Mouse (Mus musculus): ENCODE data around the gene Meltf. TPM values are rescaled to one million over a fixed set of nuclear protein-coding genes. Genes with fewer than 3 reads are reported as not detected.

Meltf gene
- polyA plus RNA-seq, 1 experiment from 2014 or later = 0.10 TPM

- no peak for ATAC-seq (ENCODE audit: low FRiP score)
- Histone ChIP-seq H3K4me3 (ENCODE audit: low read depth, low read length) (no peak overlapping the region), H3K9me3 (ENCODE audit: control insufficient read depth, low read length) (no peaks in the 10 kb centered on the region), H3K27me3 (ENCODE audit: control insufficient read depth, insufficient read depth, low read length) (no peaks in the 10 kb centered on the region), H3K36me3 (ENCODE audit: control insufficient read depth, insufficient read depth, low read length) (no peaks in the 10 kb centered on the region), H3K4me2 (no peak overlapping the region), H3K4me1 (ENCODE audit: control insufficient read depth, insufficient read depth, low read length) (no peaks in the 10 kb centered on the region), H3K9ac (ENCODE audit: low read length) (no peak overlapping the region), H3K27ac (ENCODE audit: low read depth, low read length) (no peak overlapping the region)
- 81% methylated on average over 6 of the region's 6 CpGs for WGBS
- peak; percentile 71 for DNase-seq (ENCODE audit: low spot score, missing footprints)
Observed at GRCm38 (mm10) chr16:31926091-31926490, 47.5 kb downstream of the Meltf start.

DNA sequence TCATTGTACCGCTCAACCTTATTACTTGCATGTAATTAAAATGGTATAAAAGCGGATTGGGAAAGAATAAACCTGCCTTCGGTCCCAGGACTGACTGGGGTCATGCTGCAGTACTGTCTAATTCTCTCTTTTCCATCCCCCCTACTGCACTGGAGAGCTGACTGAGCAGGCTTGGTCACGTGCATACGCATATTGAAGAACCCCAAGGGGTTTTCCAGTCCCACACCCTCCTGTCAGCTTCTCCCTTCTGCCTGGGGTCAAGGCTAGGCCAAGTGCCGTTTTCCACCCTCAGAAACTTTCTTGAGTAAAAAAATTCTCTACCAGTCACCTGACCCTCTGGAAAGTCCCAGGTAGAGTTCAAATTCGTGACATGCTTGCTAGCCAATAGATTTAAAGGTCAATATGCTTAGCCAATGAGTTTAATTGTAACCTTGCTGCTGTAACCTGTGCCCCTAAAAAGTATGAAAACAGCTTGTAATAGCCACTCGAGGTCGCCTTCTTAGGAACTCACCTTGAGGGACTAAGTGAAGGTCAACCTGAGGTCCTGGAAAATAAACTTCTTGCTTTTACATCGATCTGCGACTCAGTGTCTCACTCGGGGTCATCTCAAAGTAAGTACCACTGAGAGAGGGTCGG lies 48.1 kb downstream of the Meltf start:
- DNase-seq (ENCODE audit: low spot score, missing footprints) (peak; percentile 62), ATAC-seq (ENCODE audit: low FRiP score) (no peak)
- Histone ChIP-seq H3K27ac (ENCODE audit: low read depth, low read length) (no peak overlapping the region), H3K4me1 (ENCODE audit: control insufficient read depth, insufficient read depth, low read length) (no peaks in the 10 kb centered on the region; the same call in 1 of the 2 replicates), H3K9me3 (ENCODE audit: control insufficient read depth, low read length) (no peaks in the 10 kb centered on the region), H3K9ac (ENCODE audit: low read length) (no peak overlapping the region), H3K4me3 (ENCODE audit: low read depth, low read length) (no peak overlapping the region), H3K27me3 (ENCODE audit: control insufficient read depth, insufficient read depth, low read length) (no peaks in the 10 kb centered on the region), H3K36me3 (ENCODE audit: control insufficient read depth, insufficient read depth, low read length) (no peaks in the 10 kb centered on the region), H3K4me2 (no peak overlapping the region)
- 86% methylated on average over 13 of the region's 13 CpGs for WGBS

DNA sequence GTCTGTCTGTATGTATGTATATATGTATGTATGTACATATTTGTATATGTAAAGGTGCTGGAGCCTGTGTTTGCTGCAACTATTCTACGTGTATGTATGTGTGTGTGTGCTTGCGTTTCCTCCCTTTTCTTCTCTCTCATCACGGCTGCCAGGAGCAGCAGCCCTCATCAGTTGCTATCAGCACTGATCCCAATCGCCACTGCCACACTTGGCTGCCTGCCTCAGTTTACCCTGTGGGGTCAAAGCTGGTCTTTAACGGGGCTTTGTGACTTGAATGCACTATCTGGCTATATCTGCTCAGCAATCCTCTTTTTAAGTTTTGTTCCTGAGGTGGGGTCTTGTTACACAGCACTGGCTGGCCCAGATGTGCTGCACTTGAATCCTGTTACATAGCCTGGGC lies 48.8 kb downstream of the Meltf start:
- no peak overlapping the region for H3K27ac ChIP-seq (ENCODE audit: low read depth, low read length)
- H3K27me3 ChIP-seq (ENCODE audit: control insufficient read depth, insufficient read depth, low read length) = no peaks in the 10 kb centered on the region
- H3K4me1 ChIP-seq (ENCODE audit: control insufficient read depth, insufficient read depth, low read length) = no peaks in the 10 kb centered on the region; the same call in none of the 2 replicates
- no peak for ATAC-seq (ENCODE audit: low FRiP score)
- no peak overlapping the region for H3K9ac ChIP-seq (ENCODE audit: low read length)
- H3K4me2 ChIP-seq = no peak overlapping the region
- 88% methylated on average over 5 of the region's 5 CpGs for whole genome bisulfite sequencing
- no peaks in the 10 kb centered on the region for H3K9me3 ChIP-seq (ENCODE audit: control insufficient read depth, low read length)
- DNase-seq (ENCODE audit: low spot score, missing footprints) = no peak
- no peaks in the 10 kb centered on the region for H3K36me3 ChIP-seq (ENCODE audit: control insufficient read depth, insufficient read depth, low read length)
- H3K4me3 ChIP-seq (ENCODE audit: low read depth, low read length) = no peak overlapping the region

GRCm38 (mm10) chr16:31931330-31931729 lies 52.7 kb downstream of the Meltf start:
- Histone ChIP-seq H3K9ac (ENCODE audit: low read length) (no peak overlapping the region), H3K27ac (ENCODE audit: low read depth, low read length) (no peak overlapping the region), H3K9me3 (ENCODE audit: control insufficient read depth, low read length) (no peaks in the 10 kb centered on the region), H3K36me3 (ENCODE audit: control insufficient read depth, insufficient read depth, low read length) (no peaks in the 10 kb centered on the region), H3K27me3 (ENCODE audit: control insufficient read depth, insufficient read depth, low read length) (peaks cover 25% of the 10 kb centered on the region), H3K4me2 (no peak overlapping the region), H3K4me3 (ENCODE audit: low read depth, low read length) (no peak overlapping the region), H3K4me1 (ENCODE audit: control insufficient read depth, insufficient read depth, low read length) (peaks cover 17% of the 10 kb centered on the region)
- ATAC-seq (ENCODE audit: low FRiP score) (no peak), DNase-seq (ENCODE audit: low spot score, missing footprints) (peak; percentile 79)
- WGBS = 55% methylated on average over 17 of the region's 17 CpGs

- Histone ChIP-seq H3K9me3 (ENCODE audit: control insufficient read depth, low read length) (no peaks in the 10 kb centered on the region), H3K27me3 (ENCODE audit: control insufficient read depth, insufficient read depth, low read length) (peaks cover 25% of the 10 kb centered on the region), H3K4me2 (no peak overlapping the region), H3K36me3 (ENCODE audit: control insufficient read depth, insufficient read depth, low read length) (no peaks in the 10 kb centered on the region), H3K4me1 (ENCODE audit: control insufficient read depth, insufficient read depth, low read length) (peaks cover 17% of the 10 kb centered on the region), H3K27ac (ENCODE audit: low read depth, low read length) (no peak overlapping the region), H3K4me3 (ENCODE audit: low read depth, low read length) (no peak overlapping the region), H3K9ac (ENCODE audit: low read length) (peak overlapping the region; percentile 20; the same call in 1 of the 2 replicates)
- ATAC-seq (ENCODE audit: low FRiP score) (0 out of 2 replicates have a peak, but pooled peaks have one; percentile 3), DNase-seq (ENCODE audit: low spot score, missing footprints) (peak; percentile 80)
- 42% methylated on average over 5 of the region's 5 CpGs for WGBS
Observed at GRCm38 (mm10) chr16:31932255-31932654, 53.6 kb downstream of the Meltf start.

DNA sequence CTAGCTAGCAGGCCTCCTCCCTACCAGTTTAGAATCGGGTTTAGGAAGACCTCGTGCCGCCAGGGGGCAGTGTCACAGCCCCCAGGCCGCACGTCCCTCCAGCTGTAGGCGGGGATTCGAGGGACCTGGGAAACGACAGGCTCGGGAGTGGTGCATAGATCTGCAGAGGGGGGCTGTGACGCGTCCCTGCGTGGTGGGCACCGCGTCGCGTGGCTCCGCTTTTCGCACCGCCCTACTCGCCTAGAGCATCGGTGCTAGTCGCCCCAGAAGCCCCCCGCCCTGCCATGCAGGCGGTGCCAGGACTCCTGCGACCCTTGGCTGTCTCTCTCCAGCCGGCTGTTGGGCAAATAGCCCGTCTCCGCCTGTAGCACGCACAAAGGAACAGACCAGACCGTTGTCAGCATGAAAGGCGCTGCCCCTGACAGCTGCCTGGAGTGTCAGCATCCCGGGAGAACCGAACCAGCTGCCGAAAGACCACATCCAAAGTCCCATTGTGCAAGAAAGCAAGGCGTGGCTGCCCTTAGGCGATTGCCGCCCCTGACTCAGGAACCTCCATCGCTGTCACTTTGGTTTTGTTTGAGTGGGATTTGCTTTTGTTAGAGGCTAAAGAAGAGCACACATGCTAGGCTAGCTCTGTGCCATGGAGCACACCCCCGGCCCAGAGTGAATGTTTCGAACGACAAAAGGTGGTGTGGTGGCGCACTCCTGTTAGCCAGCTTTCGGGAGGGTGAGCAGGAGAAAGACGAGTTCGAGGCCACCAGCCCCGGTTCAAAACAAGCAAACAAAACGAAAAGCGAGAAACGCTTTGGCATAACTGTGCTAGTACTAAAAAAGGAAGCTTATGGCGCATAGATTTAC lies 54.5 kb downstream of the Meltf start:
- H3K4me2 ChIP-seq = peak overlapping the region; percentile 81
- H3K4me3 ChIP-seq (ENCODE audit: low read depth, low read length) = peak overlapping the region; percentile 37
- peak overlapping the region; percentile 88 for H3K27ac ChIP-seq (ENCODE audit: low read depth, low read length)
- DNase-seq (ENCODE audit: low spot score, missing footprints) (peak; percentile 100), ATAC-seq (ENCODE audit: low FRiP score) (peak; percentile 93)
- peak overlapping the region; percentile 70 for H3K9ac ChIP-seq (ENCODE audit: low read length)
- peaks cover 17% of the 10 kb centered on the region for H3K4me1 ChIP-seq (ENCODE audit: control insufficient read depth, insufficient read depth, low read length)
- no peaks in the 10 kb centered on the region for H3K9me3 ChIP-seq (ENCODE audit: control insufficient read depth, low read length)
- H3K36me3 ChIP-seq (ENCODE audit: control insufficient read depth, insufficient read depth, low read length) = no peaks in the 10 kb centered on the region
- peaks cover 25% of the 10 kb centered on the region for H3K27me3 ChIP-seq (ENCODE audit: control insufficient read depth, insufficient read depth, low read length)
- WGBS = under 1% methylated on average over 46 of the region's 50 CpGs

DNA sequence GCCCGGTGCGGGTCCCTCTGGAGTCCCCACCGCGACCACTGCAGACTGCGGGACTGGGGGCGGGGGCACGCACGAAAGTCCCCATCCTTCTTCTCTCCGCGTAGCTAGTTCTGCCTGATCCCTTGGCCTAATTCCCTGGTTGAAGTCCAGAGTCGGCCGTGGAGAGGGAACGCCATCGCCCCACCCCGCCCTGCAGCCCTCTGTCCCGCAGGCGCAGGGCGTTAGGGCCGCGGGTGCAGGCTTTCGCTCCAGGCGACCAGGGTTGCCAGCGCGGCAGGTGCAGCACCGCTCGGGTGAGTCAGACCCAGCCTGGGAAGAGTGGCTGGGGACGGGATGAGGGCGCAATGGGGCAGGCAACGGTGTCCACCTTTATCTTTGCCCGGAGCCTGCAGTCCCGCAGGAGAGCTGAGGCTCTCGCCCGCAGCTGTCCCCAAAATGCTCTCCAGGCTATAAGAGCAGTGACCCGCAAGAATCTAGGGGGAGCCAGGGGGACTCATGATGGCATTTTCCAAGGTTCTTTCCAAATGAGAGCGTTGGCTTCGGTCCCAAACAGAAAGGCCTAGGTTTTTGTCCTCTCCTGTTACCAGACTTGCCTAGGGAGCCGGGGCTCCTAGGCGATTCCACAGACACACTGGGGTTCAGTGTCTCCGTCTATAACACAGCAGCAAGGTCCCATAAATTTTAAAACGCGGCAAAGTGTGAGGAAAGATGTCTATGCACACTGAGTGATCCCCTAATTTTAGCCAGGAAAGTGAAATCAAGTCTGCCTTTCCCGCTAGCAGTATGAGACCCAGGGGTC lies 55.3 kb downstream of the Meltf start, which contains the start of gene Pigz:
Gene Pigz (plus strand): TSS at position 101 of the 799 bp plus-strand sequence.
- DNase-seq (ENCODE audit: low spot score, missing footprints) (peak; percentile 93), ATAC-seq (ENCODE audit: low FRiP score) (0 out of 2 replicates have a peak, but pooled peaks have one; percentile 15)
- H3K36me3 ChIP-seq (ENCODE audit: control insufficient read depth, insufficient read depth, low read length) = no peaks in the 10 kb centered on the region
- H3K9ac ChIP-seq (ENCODE audit: low read length) = peak within 1 kb of the TSS; percentile 70
- WGBS = 6% methylated on average over 42 of the region's 42 CpGs
- peaks cover 25% of the 10 kb centered on the region for H3K27me3 ChIP-seq (ENCODE audit: control insufficient read depth, insufficient read depth, low read length)
- peak within 1 kb of the TSS; percentile 37 for H3K4me3 ChIP-seq (ENCODE audit: low read depth, low read length)
- no peaks in the 10 kb centered on the region for H3K9me3 ChIP-seq (ENCODE audit: control insufficient read depth, low read length)
- peak within 1 kb of the TSS; percentile 81 for H3K4me2 ChIP-seq
- peak within 1 kb of the TSS; percentile 88 for H3K27ac ChIP-seq (ENCODE audit: low read depth, low read length)
- H3K4me1 ChIP-seq (ENCODE audit: control insufficient read depth, insufficient read depth, low read length) = peaks cover 17% of the 10 kb centered on the region

- H3K9me3 ChIP-seq (ENCODE audit: control insufficient read depth, low read length) = no peaks in the 10 kb centered on the region
- H3K4me2 ChIP-seq = peak overlapping the region; percentile 81
- H3K27me3 ChIP-seq (ENCODE audit: control insufficient read depth, insufficient read depth, low read length) = peaks cover 25% of the 10 kb centered on the region
- no peak overlapping the region for H3K27ac ChIP-seq (ENCODE audit: low read depth, low read length)
- ATAC-seq (ENCODE audit: low FRiP score) = no peak
- H3K9ac ChIP-seq (ENCODE audit: low read length) = peak overlapping the region; percentile 12; the same call in 1 of the 2 replicates
- peak; percentile 95 for DNase-seq (ENCODE audit: low spot score, missing footprints)
- 15% methylated on average over 13 of the region's 13 CpGs for WGBS
- peaks cover 17% of the 10 kb centered on the region for H3K4me1 ChIP-seq (ENCODE audit: control insufficient read depth, insufficient read depth, low read length)
- peak overlapping the region; percentile 29; the same call in 1 of the 2 replicates for H3K4me3 ChIP-seq (ENCODE audit: low read depth, low read length)
- H3K36me3 ChIP-seq (ENCODE audit: control insufficient read depth, insufficient read depth, low read length) = no peaks in the 10 kb centered on the region
Observed at GRCm38 (mm10) chr16:31934550-31935010, 56.0 kb downstream of the Meltf start.

Measured in midbrain, embryonic 11.5 days (tissue).